Mouse (Mus musculus) kidney, adult 11 months (tissue): ENCODE results near the gene Pigp.
"Not testable (repeated sequence)": the region's sequence is repeated elsewhere in the genome, so short reads cannot be mapped to it uniquely, and the experiment has no call there.

Source experiments
- DNase-seq: peaks from one replicate; pipeline ENCODE4 v3.0.0; 2022

Pigp gene

DNA sequence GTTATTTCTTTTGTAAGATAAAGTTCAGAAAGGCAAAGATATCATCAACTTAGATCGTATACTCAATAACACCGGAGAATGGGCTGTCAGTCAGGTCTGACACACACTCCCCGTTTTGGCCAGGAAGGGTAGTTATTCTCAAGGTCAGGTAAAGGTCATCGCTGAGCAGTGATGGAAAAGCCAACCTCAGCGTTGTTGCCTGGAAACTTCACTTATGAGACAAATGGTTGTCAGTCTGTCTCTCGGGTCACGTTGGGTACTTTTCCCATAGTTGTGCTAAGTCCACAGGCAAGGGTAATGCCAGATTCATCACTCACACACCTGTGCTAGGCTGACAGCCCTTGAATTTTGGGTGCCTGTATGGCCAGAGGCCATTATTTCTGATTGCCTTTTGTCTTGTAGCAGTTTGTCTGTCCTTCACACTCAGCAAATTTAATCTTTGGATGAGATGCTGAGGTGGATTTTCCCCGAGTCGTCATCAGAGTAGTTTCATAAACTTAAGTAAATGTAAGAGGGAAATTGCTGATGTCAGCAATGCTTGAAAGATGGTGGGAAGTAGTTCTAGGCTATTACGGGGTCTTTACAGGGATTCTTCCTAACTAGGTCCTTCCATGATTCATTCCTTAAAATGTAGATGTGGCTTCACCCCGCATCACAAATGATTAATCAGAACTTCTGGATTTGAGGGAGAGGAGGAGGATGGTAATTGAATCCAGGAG is 14.7 kb downstream of the Pigp start:
- no peak for DNase-seq

DNA sequence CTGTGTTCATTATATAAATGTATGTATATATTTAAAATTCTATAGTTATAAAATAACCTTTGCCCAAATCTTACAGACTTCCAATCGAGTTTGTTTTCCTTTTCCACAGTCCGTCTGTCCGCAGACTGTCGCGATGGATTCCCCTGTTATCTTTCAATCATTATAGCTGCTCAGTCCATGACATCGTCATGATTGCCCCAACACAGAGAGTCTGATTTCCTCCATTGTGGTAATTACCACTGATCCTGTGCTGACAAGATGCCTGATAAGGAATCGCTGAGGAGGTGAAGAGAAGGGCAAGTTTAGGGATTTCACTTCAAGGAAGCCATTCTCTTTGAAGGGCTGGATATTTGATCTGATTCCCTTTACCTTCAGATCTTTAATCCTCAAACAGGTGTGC is 15.6 kb downstream of the Pigp start:
- no peak for DNase-seq

DNA sequence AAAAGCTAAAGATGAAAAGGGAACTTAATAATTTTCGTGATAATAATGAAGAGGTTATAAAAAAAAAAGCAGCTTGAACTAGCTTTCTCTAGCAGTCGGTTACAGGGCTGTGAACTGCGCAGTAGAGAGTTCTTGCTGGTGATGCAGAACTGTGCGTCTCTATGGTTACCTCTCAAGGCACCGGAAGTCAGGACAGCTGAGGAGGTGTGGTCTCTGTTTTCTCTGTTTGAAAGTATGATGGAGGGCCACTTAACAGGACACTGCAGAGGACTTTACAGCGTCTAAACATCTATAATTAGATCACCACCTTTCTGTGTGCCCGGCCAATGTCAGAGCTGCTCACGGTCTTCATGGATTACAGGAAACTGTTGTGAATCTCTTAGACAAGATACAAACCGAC is 17.2 kb downstream of the Pigp start:
- no peak for DNase-seq

DNA sequence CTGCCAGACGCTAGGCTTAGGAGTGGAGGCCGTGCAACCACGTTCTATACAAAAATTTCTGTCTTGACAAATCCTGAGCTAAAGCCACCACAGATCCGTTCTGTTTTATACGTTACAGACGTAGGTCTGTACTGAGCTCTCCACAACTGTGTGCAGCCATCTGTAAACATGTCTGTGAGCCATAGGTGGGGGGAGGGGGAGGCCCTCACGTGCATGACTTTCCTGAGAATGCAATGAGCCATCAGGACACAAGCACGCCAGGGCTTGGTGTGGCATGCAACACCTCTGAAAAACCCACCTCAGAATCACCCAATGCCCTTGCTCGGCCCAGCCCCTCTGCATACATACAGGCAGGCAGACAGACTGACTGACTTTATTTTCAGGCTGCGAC is 21.4 kb downstream of the Pigp start:
- DNase-seq: no peak

DNA sequence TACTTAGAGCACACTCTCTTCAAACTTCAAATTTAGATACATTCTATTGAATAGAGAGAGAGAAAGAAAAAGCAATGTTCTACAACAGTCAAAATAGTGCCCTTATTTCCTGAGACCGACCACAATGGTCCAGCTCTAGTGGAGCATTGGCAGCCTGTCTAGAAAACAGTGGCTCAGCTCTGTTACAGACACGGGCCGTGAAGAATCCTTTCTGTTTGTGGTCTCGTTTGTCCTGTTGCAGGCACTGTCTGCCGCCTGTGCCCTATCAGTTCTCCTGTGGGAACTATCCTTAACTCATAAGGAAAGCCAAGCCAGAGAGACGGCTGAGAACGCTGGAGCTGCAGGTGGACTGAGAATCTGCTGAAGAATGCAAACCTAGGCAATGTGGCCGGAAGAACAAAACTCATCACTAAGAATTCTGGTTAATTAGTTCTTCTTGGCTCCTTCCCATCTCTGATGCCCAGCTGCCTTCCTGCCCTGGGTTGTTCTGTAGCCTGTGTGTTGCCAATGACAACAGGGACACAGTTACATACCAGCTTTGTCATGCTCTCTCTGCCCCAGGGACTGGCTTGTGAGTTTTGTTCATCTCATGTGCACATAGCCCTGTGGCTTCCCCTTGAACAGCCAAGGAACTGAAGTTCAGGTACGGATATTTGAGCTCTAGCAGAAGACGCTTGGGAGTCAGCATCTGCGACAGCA is 21.9 kb downstream of the Pigp start:
- peak; percentile 35 for DNase-seq

DNA sequence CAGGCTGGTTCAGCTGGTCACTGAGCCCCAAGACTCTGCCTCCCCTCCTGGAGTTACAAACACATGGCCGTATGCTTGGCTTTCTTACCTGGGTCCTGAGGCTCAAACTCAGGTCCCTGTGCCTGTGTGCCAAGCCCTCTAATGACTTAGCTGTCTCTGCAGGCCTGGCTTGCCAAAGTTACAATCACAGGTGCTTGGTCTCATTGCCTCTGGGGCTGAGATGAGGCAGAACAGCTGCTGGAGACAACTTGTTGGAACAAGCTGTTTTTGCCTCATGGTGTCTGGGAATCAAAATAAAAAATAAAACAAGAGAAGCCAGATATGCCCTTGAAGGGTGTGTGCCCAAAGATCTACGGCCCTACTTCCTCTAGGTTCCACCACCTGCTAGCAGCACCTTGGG is 22.9 kb downstream of the Pigp start:
- DNase-seq: no peak

DNA sequence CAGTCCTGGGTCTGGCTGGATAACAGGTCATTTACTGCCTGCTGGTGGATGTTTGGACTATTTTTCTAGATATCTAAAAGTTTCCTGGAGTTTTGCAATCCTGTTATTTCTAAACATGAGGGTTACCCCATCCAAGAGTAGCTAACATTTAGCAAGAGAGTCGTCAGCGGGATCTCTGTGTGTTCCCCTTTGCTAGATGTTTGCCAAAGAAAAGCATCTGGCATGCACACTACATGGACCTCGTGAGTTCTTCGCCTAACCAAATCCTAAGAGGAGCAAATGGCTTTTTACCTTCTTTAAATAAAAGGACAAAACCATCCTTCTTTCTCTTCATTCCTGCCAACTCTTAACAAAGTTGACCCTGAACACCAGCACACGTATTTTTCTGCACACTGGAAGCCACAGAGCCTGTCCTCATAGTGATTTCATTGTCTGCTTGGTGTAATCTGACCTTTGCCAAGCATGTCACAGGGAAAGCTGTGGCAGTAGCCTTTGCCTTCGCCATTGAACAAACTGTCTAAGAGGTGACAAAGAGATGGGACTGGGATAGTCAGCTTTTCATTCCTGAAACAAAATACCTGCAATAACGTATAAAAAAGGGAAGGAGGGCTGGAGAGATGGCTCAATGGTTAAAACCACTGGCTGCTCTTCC is 24.4 kb downstream of the Pigp start:
- DNase-seq: no peak

DNA sequence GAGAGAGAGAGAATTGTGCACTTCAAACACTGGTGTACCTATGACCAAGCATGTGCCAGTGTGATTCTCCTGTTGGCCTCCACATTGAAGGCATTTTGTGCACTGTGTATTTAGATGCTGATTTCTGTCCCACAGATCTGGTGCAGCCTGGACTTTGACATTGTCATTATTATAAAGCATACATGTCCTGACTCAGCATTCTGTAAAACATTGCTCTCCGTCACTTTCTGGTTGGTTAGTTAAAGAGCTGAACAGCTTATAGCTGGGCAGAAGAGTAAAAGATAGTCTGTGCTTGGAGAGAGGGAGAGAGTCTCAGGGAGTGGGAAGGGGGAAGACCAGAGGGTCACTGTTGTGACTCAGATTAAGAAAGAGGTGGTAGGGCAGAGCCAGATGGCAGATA is 25.9 kb downstream of the Pigp start:
- DNase-seq: no peak

DNA sequence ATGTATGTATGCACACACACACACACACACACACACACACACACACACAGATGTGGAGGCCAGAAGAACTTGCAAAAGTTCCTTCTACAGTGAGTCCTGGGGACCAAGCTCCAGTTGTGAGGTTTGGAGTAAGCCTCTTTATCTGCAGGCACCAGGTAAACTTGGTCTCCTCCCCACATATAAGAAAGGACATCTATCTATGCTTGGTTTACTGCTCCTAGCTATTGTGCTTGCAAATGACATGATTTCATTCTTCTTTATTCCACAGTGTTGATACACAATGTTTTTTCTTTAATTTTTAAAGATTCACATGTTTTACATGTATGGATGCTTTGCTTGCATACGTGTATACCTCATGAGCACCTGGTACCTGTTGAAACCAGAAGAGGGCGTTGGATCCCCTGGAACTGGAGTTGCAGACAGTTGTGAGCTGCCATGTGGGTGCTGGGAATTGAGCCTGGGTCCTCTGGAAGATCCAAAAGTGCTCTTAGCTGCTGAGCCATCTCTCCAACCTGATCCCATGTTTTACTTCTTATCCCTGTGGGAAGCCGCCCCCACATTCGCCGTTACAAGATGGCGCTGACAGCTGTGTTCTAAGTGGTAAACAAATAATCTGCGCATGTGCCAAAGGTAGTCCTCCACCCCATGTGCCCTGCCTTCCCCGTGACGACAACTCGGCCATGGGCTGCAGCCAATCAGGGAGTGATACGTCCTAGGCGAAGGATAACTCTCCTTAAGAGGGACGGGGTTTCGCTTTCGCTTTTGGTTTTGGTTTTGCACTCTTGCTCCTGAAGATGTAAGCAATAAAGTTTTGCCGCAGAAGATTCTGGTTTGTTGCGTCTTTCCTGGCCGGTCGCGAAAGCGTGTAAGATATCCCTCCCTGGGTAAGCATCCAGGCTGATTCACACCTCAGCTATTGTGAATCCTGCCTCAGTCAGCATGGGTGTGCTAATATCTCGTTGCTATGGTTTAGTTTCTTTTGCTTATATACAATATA is 32.2 kb downstream of the Pigp start:
- DNase-seq: not testable (repeated sequence)

DNA sequence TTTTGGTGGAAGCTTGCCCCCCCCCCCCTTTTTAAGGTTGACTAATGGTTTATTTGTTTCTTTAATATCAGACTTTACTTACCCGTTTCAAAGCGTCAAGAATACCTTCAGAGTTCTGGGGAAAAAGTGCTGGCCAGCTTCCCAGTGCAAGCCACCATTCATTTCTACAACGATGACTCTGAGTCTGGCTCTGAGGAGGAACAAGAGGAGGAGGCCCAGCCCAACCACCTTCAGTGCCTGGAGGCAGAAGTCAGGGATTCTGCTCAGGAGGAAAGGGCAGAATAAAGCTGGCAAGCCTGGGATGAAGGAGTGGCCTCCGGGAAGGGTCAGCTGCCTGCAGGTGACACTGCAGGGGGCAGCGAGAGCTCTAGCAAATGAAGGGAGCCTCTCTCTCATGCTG is 36.0 kb downstream of the Pigp start:
- DNase-seq: no peak

DNA sequence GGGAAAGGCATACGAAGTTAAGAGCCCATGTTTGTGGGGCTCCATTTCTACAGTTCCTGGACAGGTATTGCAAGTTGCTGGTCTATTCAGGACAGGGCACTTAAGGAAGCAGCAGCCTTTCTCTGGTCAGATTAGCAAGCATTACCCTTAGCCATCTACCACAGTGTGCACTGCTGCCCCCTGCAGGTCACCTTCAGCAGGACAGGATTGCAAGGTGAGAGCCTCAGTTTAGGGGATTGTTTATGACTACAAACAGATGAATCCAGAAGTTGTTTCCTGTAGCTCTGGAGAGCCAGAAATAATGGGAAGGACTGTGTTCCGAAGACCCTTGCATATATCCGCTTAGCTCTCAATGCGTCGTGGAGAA is 39.8 kb downstream of the Pigp start:
- DNase-seq: peak; percentile 39

DNA sequence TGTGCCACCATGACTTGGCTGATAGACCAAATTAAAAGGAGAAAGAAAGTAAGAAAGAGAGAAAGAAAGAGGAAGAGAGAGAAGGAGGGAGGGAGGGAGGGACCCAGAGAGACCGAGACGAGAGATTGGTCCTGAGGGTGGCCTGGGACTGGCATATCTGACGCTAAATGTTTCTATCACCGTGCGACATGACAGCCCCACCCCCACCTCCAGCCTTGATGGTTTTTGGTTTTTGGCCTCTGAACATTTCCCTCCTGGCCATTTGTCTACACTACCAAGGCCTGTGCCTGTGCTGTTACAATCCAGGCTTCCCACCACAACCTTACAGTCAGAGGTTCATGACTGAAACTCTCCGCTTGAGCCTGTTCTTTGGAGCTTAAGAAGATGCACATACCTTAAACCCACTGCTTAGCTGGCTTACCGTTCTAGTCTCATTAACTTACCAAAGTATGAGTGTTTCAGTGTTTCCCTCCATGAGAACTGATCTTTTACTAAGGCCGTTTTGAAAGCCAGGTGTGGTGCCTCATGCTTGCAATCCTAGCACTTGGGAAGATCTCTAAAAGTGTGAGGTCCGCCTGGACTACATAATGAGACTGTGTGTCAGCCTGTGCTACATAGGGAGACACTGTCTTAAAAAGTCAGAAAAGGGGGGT is 40.3 kb downstream of the Pigp start:
- no peak for DNase-seq

DNA sequence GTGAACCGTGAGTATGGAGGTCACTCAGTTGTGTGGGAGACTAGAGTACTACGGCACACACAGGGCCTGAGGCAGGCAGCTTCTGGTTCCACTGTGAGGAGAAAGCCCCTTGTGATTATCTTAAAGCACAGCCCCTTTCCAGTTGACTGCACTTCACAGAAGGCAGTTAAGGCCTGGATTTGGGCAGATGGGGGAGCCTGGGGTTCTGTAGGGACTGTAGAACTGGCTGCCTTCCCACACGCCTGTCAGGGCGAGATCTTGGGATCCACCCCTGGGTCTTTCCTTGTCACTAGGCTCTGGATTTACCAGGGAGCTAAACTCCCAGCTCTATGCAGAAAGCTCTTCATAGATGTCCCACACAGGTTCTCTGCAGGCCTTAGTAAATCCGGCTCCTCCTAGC is 41.2 kb downstream of the Pigp start:
- no peak for DNase-seq

DNA sequence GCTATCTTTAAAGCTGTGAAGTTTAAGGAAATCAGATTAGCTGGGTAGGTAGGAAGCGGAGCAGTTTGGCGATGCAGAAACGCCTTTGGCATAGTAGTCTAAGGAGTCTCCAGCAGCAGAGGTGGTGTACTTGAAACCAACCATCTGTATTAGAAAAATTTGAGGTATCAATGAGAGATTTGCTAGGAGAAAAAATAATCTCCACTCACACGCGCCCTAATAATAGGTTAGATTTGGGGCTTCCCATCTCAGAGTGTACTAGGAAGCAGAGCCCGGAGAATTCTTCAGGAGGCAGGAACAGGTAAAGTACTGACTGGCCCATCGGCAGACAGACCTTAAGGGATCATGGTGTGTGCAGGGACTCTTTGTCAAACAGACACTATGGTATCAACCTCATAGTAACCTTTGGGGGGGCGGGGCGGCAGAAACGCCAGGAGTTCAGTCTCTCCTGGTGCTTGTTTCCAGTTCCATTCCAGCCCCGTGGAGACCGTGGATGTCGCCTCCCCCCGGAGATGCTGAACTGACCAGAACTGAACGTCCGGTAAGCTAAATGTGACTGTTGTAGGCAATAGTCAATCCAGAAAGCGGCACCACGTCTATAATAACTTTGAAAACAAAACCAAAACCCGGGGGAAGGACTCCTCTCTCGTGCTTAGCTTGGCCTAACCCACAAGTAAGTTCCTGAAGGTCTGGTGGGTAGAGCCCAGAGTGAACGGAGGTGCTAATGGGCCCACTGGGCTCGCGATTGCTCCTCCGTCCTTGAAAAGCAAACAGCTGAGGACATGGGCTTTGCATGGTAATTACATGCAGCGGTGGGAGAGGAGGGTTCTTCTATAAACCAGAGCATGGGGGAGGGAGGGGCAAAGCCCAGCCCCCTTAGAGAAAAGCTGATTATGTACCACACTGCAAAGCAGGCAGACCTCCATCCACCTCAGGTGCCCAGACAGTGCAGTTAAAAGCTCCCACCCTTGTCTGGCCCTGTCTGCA is 42.5 kb downstream of the Pigp start:
- no peak for DNase-seq

DNA sequence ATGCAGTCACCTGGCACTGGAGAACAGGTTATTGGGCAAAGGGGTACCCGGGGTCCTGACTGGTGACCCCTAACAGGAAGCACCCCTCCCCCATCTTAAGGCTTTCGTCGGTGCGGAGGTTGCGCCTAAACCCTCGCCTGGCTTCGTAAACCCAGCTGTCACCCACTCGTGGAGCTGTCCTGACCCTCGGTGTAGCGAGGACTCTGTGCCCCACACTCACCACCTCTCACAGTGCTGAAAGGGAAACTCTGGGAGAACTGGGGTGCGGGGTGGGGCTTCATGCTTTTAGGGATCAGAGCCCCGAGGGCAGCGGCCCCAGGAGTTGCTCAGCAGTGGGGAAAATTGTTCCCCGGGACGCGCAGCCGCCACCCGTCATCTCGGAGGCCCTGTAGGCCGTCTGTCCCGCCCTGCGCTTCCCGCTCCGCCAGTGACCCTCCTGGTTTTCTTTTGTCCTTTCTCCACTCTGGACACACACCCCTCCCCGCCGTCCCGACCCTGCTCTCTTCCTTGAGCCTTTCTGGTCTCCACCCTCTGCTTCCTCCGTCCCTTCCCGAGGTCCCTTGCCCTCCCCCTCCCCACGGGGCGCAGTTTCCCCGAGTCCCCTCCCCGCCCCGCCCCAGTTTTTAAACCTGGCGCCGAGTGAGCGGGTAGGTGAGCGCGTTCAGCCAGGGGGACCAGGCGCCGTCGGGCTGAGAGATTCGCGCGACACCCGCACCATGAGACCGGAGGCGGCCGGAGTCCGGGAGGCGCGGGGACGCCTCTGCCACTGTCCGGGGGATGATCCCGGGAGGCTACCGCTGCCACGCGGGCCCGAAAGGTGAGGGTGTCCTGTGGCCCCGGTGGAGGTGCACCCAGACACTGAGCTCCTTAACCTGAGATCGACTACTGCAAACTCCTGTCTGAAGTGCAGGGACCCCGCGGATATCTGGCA is 43.6 kb downstream of the Pigp start, which contains the start of gene Ripply3:
Gene Ripply3 (plus strand): TSS at position 640 of the 931 bp plus-strand sequence.
- peak; percentile 76 for DNase-seq

DNA sequence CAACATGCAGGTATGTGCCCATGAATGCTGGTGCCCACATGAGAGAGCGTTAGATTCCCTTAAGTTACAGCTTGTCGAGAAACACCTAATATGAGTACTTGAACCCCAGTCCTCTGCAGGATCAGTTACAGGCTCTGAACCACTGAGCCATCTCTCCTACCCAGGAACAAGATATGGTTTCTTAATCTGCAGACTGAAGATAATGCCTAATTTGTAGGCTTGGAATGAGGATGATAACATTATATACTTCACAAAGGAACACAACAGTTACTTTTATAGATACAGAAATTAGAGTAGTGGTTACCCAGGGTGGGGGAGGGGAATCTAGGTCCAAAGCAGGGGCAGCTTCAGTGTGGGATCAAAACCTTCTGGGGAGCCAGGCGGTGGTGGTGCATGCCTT is 45.6 kb downstream of the Pigp start:
- DNase-seq: no peak

DNA sequence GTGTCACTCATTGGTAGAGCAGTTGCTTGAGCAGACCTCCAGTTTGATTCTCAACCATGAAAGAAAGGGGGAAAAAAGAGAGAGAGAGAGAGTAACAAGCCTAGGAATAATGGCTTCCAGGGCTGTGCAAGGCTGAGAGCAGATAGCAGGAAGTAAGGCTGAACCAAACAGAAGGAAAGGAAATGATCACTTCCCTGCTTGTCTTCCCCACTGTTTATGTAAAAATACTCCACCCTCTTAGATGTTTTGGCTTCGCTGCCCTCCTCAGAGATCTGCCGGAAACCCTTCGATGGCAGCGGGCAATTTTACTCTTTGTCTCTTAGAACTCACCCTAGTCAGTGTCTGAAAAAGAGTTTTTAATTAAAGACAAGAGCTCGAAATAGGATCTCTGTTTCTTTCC is 48.0 kb downstream of the Pigp start:
- DNase-seq: no peak

DNA sequence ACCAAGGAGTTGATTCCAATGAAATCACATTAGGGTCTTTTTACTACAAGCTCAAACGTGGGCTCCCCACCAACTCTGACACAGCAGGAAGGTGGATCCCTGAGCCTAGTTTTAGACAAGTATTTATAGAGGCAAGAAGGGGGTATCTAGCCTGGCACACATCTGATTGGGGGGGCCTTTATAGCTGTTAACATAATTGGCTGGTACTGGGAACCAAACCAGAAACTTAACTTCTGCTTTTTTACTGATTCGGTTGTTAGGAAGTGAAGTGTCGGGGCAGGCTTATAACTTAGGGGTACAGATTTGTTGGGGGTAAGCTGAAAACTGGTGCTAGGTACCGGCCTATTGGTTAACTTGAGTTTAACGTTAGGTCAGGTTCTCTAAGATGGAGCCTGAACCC is 51.4 kb downstream of the Pigp start:
- DNase-seq: no peak

DNA sequence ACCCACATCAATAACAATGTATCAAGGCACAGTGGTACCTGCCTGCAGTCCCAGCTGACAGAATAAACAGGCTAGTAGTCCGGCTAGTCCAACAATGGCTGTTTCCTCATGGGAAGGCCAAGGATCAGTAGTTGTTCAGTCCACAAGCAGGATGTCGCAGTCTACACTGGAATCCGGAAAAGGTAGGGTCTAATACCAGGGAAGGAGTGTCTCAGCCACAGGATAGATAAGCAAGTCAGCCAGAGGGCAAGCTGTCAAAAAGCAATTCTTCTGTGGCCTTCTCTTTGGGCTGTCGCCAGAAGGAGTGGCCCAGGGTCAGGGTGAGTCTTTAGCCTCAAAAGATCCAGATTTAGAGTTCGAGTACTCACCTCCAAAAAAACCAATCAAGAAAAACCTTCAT is 53.9 kb downstream of the Pigp start:
- peak; percentile 80 for DNase-seq

DNA sequence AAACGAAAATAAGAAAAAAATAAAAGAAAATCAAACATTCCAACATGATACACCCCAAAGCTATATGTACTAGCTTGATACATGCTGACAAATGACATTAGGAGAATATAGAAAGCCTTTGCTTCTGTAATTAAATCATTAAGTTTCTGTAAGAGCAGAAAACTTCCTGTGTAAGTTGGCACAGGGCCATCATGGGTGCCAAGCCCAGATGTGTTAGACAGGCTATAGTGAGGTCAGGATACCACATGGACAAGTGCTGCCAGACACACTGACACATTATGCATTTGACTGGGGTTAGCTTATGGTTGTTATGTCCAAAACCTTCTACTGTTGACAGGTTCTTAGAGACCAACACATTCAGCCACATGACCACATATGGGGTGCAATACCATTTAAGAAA is 56.4 kb downstream of the Pigp start:
- no peak for DNase-seq
